Mouse (Mus musculus): ENCODE data around the gene Satb2.

Satb2 gene

DNA sequence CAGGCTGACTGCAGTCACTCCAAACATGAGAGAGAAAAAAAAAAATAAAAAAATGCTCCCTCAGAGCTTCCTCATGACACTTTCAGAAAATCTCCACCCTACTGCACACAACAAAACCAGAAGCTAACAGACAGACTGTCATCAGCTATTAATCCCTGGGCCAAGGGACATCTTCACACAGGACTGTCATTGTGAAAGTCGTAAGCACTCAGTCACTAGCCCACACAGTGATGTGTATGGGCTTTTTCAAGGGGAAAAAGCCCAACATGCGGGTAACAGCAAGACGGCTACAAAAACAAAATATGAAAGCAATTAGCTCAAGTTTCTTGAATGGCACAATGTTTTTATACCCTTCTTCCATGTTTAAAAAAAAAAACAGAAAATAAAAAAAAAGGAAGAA lies 41.9 kb downstream of the Satb2 start:
- in situ Hi-C loops (cut with MboI, MseI), result no loop called here

DNA sequence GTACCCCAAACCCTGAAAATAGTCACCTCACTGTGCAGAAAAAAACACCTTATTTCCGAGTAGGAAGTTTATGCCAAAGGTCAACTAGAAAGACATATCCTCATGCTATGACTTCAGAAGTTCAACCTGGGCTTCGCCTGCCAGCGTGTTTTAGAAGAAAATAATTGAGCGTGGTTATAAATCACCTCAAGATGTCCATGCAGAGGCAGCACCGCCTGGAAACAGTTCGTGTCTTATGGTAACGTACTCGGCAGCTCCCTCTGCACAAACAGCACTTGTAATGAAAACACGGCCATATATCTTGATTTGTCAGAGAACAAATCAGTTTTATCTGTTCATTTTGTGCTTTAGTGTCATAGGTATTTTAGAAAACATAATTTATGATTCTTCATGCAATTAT lies 44.6 kb downstream of the Satb2 start:
- in situ Hi-C loops (cut with MboI, MseI), result no loop called here

DNA sequence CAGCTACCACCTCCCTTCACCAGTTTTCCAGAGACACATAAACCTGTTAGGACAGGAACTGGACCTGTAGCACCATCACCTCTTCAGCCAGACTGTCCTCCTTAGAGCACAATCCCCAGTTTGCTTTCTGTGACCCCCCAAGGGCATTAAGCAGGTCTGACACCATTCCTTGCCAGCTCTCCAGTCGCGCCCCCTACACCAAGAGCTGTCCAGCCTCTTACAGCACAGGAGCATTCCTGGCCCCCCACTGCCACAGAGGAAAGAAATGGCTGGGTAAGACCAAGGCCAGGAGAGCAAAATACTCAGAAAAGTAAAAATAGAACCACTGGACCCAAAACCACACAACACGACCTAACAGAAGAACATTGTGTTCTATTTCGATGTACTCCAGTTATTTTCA lies 48.4 kb downstream of the Satb2 start:
- in situ Hi-C loops (cut with MboI, MseI), result no loop called here

DNA sequence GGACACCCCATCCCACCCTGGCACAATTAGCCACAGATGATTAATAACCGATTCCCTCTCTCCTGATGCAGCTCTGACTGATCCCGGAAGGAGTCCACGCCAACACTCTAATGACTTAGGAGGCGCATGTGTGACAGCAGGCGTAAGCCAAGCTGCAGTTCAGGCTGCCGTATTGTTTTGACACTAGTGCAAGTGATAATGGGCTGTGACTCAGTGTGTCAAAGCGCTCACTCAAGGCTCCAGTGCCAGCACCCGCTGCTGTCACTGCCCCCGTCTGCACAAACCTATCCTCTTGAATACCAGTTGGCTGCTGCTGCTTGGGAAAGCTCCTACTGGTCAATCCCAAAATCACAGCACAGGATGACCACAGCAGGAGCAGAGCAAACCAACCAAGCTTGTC lies 49.7 kb downstream of the Satb2 start:
- in situ Hi-C loops (cut with MboI, MseI), result no loop called here

DNA sequence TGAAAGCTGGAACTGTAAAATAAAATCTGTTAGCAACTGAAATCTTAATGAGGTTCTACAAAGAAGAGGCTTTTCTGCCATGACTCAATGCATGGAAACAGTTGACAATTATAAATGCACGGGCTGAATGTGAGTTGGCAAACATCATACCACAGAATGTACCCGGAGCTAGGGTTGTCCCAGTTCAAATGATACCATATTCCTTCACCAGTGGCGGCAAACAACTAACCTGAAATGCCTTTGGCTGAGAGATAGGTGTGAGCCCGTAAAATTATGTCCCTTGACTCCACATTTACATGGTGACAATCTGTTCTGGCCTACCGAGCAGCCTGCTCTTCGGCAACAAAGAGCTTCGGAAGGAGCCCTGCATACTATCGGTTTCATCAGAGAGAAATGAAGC lies 58.0 kb downstream of the Satb2 start:
- in situ Hi-C loops (cut with MboI, MseI), result no loop called here

DNA sequence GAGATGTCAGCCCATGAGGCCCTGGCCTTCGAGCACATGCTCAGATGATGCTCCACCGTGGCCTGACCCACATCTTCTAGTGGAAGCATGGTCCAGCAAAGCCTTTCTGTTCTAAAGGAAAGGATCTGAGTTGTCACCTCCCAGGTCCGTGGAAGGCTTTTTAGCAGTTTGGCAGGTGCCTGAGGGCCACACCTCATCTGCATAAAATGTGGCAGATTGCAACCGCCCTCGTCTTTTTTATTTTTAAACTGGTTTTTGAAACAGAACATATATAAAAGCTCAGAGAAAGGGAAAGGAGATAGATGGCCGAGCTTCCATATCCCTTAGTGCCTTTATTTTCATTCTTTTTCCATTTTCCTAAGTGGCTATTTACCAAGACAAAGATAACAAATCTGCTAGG lies 64.2 kb downstream of the Satb2 start:
- in situ Hi-C loops (cut with MboI, MseI), result no loop called here

DNA sequence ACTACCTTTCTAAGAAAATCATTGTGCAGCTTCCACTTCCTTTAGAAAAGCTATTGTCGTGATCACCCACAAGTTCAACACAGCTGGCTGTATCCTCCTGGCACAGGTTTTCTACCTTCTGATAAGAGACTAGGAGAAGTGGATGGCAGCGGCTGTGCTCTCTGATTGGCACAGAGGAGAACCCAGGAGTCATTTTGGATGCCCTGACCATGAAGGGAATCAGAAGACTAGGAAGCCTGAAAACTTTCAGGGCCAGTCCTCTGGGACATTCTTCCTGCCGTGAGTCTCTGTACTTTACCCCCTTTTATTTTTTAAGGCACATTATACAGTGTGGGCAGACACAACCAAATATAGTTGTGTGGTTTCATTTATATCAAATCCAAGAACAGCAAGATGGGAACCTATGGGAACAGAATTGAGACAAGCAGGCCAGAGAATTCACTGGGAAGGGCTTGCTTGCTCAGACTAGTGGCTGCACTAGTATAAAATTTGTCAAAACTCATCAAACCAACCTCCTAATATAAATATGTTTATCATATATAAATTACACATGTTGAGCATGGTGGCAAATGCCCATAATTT lies 77.7 kb downstream of the Satb2 start:
- in situ Hi-C loops (cut with MboI, MseI), result no loop called here

DNA sequence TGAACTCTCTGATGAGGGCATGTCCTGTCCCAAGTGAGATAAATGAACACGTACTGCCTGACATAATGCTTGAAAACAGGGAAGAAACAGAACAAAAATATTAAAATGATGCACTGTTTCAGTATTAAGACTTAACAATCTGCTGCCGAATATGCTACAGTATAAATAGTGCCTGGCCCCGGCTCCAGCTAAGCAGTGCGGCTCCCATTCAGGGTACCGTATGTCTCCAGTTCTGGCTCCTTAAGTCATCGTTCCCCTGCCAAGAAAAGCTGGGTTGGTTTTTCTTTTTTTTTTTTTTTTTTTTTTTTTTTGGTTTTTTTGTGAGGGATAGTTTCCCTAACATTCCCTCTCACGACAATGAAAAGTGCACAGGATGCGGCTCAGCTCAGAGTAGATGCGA lies 78.3 kb downstream of the Satb2 start:
- in situ Hi-C loops (cut with MboI, MseI), result no loop called here

DNA sequence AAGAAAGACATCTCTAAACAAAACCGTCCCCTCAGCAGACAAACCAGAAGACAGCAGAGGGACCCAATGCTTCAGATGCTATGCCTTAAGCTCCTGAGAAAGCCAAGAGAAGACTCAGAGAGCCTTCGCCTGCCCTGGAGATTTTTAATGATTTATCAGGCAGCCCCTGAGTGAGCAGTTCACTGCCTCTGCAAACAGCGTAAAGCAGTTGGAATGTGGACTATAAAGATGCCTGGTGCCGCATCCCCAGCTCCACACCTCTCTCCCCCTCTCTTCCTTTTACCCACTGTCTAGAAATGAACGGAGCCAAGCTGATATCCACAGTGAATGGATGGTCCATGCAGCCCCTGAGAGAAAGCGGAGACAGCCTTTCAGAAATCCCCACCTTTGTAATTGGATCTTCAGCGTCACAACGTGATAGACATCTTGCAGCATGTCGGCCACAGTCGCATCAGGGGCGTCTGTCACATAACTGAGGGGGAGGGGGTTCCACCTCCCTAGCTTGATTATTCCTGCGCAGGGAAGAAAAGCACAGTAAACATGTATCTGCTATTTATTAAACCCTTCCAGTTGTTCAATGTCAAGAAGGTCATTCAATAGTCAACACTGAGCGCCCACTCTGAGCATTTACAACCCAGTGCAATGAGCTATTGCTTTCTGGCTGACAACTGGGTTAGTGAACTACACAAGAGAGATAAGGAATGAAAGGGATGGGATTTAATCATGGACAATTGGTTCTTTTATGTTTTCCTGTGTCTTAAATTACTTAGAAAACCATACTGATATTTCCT lies 79.6 kb downstream of the Satb2 start:
- in situ Hi-C loops (cut with MboI, MseI), result no loop called here

DNA sequence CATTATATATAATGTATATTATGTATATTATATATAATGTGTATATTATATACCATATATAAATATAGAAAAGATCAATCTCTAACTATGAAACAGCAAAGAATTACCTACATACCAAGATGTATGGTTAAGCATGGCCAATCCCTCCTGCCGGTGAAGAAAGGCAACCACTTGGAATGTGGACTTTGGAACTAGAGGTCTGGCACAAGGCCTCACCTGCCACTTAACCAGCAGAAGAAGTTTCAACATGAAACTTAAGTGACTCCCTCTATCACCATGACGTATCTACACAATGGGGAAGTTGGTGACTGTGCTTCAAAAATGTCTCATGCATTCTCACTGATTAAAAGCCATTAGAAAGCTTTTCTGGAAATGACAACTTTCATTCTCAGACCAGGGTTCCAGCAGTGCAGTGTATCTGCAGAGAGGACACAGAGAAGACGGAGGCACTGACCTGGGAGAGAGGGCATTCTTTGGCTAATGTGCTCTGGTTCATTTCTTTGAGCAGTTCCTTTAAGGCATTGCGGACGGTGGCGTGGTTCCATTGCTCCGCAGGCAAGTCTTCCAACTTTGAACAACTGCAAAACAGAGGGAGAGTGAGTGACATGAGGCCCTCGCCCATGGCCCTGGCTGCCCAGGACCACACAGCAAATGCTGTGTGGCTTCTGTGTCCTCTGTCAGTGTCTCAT lies 80.8 kb downstream of the Satb2 start:
- in situ Hi-C loops (cut with MboI, MseI), result no loop called here

DNA sequence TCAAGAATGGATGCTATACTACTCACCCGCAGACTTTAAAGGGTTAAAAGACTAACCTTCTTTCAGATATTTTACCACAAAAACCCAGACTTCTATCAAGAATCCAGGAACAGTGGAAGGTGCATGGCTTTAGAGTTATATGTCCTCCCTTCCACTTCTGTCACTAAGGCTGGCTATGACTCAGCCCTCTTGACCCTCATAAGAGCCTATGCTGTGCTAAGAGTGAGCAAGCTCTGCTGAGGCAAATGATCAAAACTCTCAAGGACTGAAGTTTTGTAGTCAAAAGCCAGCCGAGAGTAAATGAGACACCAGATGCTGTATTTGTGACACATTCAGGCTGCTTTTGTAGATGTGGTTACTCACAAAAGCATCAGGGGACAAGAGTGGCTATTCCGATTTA lies 81.8 kb downstream of the Satb2 start:
- in situ Hi-C loops (cut with MboI, MseI), result no loop called here

DNA sequence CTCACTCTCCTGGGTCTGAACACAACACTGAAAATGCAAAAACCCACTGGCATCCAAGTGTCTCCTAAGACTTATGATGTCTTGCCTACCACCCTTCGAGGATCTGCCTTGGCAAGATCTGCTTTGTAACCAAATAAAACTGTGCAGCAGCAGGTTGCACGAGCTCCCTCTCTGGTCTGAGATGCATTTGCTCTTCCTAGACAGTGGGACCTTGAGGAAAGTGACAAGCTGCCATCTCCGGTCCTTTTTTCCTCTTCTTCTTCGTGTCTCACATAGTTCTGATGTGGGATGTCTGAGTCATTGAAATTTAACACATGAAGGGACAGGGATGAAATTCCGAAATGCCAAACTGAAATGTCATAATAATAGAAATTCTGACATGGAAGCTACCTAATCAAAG lies 85.7 kb downstream of the Satb2 start:
- in situ Hi-C loops (cut with MboI, MseI), result no loop called here

DNA sequence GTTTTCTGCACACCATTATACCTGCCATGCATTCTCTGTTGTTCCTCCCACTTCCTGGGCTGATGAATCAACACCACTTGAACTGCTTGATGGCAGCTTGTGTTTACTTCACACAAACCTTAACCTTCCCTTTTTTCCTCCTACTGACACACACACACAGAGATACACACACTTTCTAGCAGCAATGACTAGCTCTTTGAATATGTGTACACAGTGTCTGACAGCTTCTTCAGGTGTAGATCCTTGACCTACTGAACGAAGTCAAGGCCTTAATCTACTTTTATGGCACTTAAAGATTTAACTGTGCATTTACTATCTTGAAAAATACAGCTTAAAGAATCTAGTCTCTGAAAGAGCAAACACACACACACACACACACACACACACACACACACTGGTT lies 89.5 kb downstream of the Satb2 start:
- in situ Hi-C loops (cut with MboI, MseI), result no loop called here

DNA sequence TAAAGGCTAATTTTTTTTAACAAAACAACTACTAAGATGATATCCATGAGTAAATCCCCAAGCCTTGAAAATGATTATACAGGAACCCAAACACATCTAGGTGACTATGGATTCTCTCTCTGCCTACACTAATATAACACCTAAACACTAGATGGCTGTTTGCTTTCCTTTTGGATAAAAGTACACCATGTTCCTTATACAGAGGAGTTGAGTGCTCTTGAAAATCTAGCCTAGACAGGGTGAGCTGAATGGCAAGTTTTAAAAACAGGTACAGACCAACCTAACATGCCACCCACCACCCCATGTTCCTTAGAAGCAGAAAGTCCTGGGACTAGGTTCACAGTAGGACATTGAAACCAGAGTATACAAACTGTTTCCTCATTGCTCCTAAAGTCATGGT lies 90.9 kb downstream of the Satb2 start:
- in situ Hi-C loops (cut with MboI, MseI), result no loop called here

DNA sequence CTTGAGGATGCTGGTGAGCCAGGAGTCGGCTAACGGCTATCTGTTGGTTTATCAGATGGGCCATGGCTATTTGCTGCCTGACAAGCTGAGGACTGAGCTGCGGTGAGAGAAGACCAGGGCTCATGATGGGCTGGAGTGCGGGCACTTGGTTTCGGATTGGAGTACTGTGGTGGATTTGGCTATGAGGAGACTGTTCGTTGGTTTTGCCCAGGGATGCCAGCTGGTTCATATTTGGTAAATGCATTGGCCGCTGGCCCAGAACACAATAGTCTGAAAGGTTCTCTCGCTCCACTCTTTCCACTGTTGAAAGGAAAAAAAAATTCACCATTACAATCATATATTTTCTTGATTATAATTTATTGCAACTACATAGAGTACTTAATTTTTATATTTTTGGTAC lies 107.0 kb downstream of the Satb2 start:
- in situ Hi-C loops (cut with MboI, MseI), result no loop called here

DNA sequence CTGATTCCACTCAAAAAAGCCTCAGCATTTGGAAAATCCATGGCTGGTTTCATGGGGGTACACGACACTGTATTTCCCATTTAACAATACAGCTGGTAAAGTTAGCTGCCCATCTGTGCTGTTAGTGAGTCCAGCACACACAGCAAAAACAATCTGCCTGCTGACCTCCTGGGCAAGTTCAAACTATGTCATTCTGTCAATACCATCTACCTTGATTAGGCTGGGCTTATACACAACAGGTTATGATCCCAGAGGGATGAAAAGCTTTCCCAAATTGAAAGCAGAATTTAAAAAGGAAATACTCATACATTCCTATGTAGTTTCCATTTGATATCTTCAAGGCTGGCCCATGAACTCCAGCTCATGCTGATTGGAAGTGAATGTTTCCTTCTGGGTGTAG lies 113.2 kb downstream of the Satb2 start:
- in situ Hi-C loops (cut with MboI, MseI), result no loop called here

DNA sequence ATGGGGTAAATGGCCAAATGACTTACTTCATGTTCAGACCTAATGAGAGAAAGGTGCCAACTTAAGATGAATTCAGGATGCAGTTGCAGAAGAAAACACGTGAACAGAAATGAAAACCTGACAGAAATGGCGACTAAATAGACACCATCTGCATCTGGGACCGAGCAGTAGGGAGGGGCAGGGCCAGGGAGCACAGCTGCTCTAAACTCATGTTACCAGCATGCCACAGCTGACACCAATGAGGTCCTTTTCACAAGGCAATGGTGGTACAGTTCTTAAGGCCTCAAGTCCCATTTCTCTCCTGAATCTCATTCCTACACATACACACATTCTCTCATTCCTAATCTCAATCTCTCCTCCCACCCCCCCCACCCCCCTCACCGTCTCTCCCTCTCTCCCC lies 115.7 kb downstream of the Satb2 start:
- in situ Hi-C loops (cut with MboI, MseI), result no loop called here

DNA sequence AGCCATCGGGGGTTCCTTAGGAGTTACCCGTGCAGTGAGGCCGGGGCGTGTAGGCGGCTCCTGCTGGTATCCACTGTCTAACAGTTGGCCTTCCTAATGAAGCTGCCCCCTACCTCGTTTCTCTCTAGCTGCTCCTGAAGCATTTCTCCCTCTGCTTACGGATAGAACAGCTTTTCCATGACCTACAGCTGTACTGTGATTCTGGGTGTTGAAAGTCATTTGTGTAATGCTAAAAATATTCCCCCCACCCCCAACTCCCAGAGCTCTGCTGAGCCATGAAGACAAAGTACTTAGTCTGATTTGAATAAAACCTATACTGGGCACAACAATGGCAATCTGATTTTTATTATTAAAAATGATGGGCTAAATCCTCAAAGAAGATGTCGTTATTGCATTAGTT lies 121.2 kb downstream of the Satb2 start:
- in situ Hi-C loops (cut with MboI, MseI), result no loop called here

DNA sequence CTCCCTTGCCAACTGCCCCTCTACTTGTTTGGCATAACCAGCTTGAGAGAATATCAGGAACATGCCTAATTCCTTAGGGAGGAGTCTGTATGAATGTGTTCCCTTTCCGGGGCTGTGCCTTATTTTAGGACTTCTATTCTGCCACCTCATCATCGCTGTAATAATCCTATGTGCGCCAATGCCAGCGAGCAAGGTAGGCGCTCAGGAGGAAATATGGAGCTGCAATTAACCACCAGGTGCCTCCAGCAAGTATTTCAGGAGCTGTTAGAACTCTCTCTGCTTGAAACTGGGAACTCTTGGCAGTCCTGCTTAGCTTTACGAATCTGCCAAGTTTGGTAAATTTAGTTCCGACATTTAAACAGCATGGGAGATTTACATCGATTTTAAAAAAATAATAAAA lies 128.0 kb downstream of the Satb2 start:
- in situ Hi-C loops (cut with MboI, MseI), result no loop called here

DNA sequence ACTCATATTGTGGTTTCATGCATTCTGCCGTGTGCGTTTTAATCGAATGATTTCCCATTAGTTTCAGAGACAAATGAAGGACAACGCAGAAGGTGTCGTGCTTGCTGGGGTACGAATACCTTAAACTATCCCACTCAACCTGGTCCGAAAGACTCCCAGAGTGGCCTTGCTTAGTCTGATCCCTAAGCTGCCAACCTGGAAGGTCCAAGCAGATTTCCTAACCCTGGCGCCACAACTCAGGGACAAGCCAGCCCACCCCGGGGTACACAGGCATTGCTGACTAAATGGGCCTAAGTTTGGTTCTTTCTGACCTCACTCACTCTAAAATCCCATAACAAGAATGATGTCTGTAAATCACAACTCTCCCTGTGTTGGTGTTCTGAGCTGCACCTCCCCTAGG lies 132.1 kb downstream of the Satb2 start:
- in situ Hi-C loops (cut with MboI, MseI), result no loop called here

DNA sequence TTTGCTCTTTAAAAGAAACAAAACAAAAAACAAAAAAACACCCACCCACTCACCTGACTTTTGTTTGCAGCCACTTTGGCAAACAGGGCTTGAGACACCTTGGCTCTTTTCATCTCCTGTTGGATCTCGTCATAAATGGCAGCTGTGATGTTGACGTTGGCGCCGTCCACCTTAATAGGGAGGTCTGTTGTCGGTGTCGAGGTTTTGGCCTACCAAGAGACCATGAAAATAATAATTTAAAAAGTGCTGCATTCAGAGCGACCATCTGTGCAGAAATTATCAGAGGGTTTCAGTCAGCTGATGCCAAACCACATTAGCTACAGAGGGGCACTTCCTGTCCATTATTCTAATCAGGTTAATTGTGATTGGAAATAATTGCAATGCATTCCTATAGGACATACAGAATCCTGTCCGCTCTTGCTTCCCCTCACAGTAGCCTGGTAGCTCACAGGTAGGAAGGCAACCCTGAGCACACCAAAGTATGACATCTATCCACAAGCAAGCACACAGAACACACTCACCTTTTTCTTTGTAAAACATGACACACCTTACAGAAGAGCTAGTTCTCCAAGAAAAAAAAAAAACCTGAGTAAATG lies 132.8 kb downstream of the Satb2 start:
- in situ Hi-C loops (cut with MboI, MseI), result no loop called here

DNA sequence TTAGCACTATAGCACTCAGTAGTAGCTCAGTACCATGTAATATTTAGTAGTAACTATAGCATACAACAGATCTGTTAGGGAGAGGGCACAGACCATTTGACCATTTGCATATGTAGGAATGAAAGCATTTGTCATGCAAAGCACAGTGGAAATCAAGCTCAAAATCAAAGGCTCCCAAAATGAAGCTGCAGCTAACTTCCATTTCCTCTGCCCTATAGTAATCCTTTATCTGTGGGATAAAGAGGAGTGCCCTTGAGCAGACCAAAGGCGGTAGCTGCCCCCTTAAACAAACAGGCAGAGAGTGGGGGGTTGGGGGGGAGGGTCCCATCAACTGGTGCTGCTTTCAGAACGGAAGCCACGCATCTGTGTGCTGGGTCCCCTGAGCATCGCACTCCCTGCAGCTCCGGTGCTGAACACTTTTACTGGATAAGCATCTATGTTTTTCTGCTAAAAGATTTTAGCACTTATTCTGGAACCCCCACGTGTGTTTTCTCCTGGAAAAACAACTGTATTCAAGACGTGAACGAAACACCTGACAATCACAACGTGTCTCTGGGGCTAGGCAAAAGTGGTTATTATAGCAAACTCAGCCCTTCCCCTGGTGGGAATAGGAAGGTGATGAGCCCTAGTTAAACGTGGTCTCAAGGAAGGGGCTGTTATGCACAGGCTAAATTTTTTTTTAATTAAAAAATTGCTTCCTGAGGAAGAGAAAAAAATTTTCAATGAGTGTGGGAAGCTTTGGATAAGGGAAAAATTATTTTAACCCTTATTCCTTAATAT lies 133.7 kb downstream of the Satb2 start:
- in situ Hi-C loops (cut with MboI, MseI), result no loop called here
